Mouse (Mus musculus): Measurements from ENCODE around the gene Gm9844. TPM values are rescaled to one million over a fixed set of nuclear protein-coding genes. Genes with fewer than 3 reads are reported as not detected.

Gene Gm9844
- total and polyA plus RNA-seq, 3 experiments = 1.4 to 25.1 (median 4.7) TPM

GRCm38 (mm10) chr7:24904070-24904483, 42.1 kb downstream of the Gm9844 start (continued):
- TF ChIP-seq ZKSCAN1 (IDR thresholded peaks at IDR 0.05; ENCODE audit: borderline replicate concordance, low read depth, low read length) (no peak), JUN (IDR thresholded peaks at IDR 0.05; ENCODE audit: insufficient read depth, low read depth, low read length) (no peak), NELFE (IDR thresholded peaks at IDR 0.05; ENCODE audit: low read depth, low read length) (peak; percentile 63), MAZ (IDR thresholded peaks at IDR 0.05; ENCODE audit: low read depth, low read length) (peak; percentile 95), UBTF (IDR thresholded peaks at IDR 0.05; ENCODE audit: low read depth, low read length) (peak; percentile 54; the same call in 1 of the 2 replicates), MYC (IDR thresholded peaks at IDR 0.05; ENCODE audit: low read depth, low read length) (peak; percentile 86), KAT2A (IDR thresholded peaks at IDR 0.05; ENCODE audit: insufficient replicate concordance, low read length) (peak; percentile 83; the same call in 1 of the 2 replicates), MEF2A (IDR thresholded peaks at IDR 0.05; ENCODE audit: borderline replicate concordance, low read depth, low read length) (peak; percentile 71; the same call in 1 of the 2 replicates), POLR2A (IDR thresholded peaks at IDR 0.05; ENCODE audit: low read depth, low read length) (peak; percentile 73), ETS1 (conservative IDR thresholded peaks at IDR 0.05; ENCODE audit: low read depth, low read length) (peak; percentile 59), TBP (conservative IDR thresholded peaks at IDR 0.05; ENCODE audit: low read depth, low read length) (peak; percentile 81), ELF1 (IDR thresholded peaks at IDR 0.05; ENCODE audit: low read depth, low read length) (peak; percentile 98), SMC3 (IDR thresholded peaks at IDR 0.05; ENCODE audit: low read depth, low read length) (0 out of 2 replicates have a peak, but pooled peaks have one; percentile 16), GABPA (IDR thresholded peaks at IDR 0.05; ENCODE audit: insufficient replicate concordance, low read depth, low read length) (peak; percentile 95), TCF12 (IDR thresholded peaks at IDR 0.05; ENCODE audit: low read depth, low read length) (peak; percentile 82), ZMIZ1 (IDR thresholded peaks at IDR 0.05; ENCODE audit: low read depth, low read length) (peak; percentile 81), CTCF (conservative IDR thresholded peaks at IDR 0.05 in 1 of 2, IDR thresholded peaks at IDR 0.05 in 1 of 2; ENCODE audit: low read depth in 2 of 2, low read length in 2 of 2) (peak in 1 of 2 experiments; percentile 23; a peak in 1 of 4 replicates), CHD2 (IDR thresholded peaks at IDR 0.05; ENCODE audit: low read length) (0 out of 2 replicates have a peak, but pooled peaks have one; percentile 14)

- Histone ChIP-seq H3K27me3 (replicated peaks) (no peaks in the 10 kb centered on the region), H3K4me1 (ENCODE audit: control insufficient read depth in 1 of 2, insufficient read depth in 2 of 2) (peaks cover 19 to 48% of the 10 kb centered on the region in 2 experiments), H3K9me3 (replicated peaks; ENCODE audit: low read length) (no peaks in the 10 kb centered on the region), H3K4me2 (ENCODE audit: insufficient read depth, low read depth, poor library complexity, severe bottlenecking) (peak overlapping the region; percentile 92), H3K9ac (ENCODE audit: insufficient read depth, low read depth) (peak overlapping the region; percentile 79), H3K27ac (ENCODE audit: insufficient read depth, low read depth) (peak overlapping the region; percentile 15; the same call in 1 of the 2 replicates), H3K4me3 (replicated peaks in 1 of 3; ENCODE audit: low read depth in 2 of 3, low read length in 2 of 3, poor library complexity in 1 of 3) (peak overlapping the region; percentile 69 to 79 (median 77)), H3K79me2 (replicated peaks; ENCODE audit: control insufficient read depth, extremely low read depth, insufficient read depth, poor library complexity, severe bottlenecking) (peaks cover 34% of the 10 kb centered on the region), H3K36me3 (replicated peaks in 1 of 2; ENCODE audit: control insufficient read depth in 1 of 2, insufficient read depth in 1 of 2, low read length in 1 of 2) (peaks cover 41 to 62% of the 10 kb centered on the region in 2 experiments)
- in situ Hi-C loops (cut with MboI; ENCODE audit: low pct_ligation_motif_present, low pct_unique_long_range_greater_than_20kb, low sequenced_read_pairs) = loop anchor here (10.0 kb wide), 1 partner anchor 50 kb away; no protein-coding TSS in a partner anchor
- dilution Hi-C loops (cut with MboI; ENCODE audit: extremely low pct_ligation_motif_present, extremely low pct_unique_long_range_greater_than_20kb, low sequenced_read_pairs) = no loop called here
- peak; percentile 86 for DNase-seq (ENCODE audit: extremely low read depth)
- TF ChIP-seq USF2 (conservative IDR thresholded peaks at IDR 0.05; ENCODE audit: low read depth, low read length) (no peak), CTCF (conservative IDR thresholded peaks at IDR 0.05 in 1 of 2, IDR thresholded peaks at IDR 0.05 in 1 of 2; ENCODE audit: low read depth in 2 of 2, low read length in 2 of 2) (peak; percentile 14 to 83; a peak in 3 of 4 replicates), ZNF384 (IDR thresholded peaks at IDR 0.05; ENCODE audit: low read depth, low read length) (no peak), UBTF (IDR thresholded peaks at IDR 0.05; ENCODE audit: low read depth, low read length) (no peak), BHLHE40 (IDR thresholded peaks at IDR 0.05; ENCODE audit: low read depth, low read length) (no peak; the same call in 1 of the 2 replicates), TCF12 (IDR thresholded peaks at IDR 0.05; ENCODE audit: low read depth, low read length) (0 out of 2 replicates have a peak, but pooled peaks have one; percentile 34), MXI1 (IDR thresholded peaks at IDR 0.05; ENCODE audit: low read depth, low read length) (peak; percentile 58), CHD2 (IDR thresholded peaks at IDR 0.05; ENCODE audit: low read length) (no peak; the same call in 1 of the 2 replicates), JUN (IDR thresholded peaks at IDR 0.05; ENCODE audit: insufficient read depth, low read depth, low read length) (no peak), PAX5 (IDR thresholded peaks at IDR 0.05; ENCODE audit: low read length) (no peak), E2F4 (IDR thresholded peaks at IDR 0.05; ENCODE audit: insufficient replicate concordance, low read depth, low read length) (no peak), MAX (IDR thresholded peaks at IDR 0.05; ENCODE audit: low read length) (peak; percentile 34; the same call in 1 of the 2 replicates), CHD1 (IDR thresholded peaks at IDR 0.05; ENCODE audit: low read depth, low read length) (no peak), TBP (conservative IDR thresholded peaks at IDR 0.05; ENCODE audit: low read depth, low read length) (no peak), KAT2A (IDR thresholded peaks at IDR 0.05; ENCODE audit: insufficient replicate concordance, low read length) (no peak), ZC3H11A (IDR thresholded peaks at IDR 0.05; ENCODE audit: low read depth, low read length) (peak; percentile 23; the same call in 1 of the 2 replicates), USF1 (IDR thresholded peaks at IDR 0.05; ENCODE audit: low read depth, low read length) (no peak), EP300 (IDR thresholded peaks at IDR 0.05; ENCODE audit: low read length) (no peak), SIN3A (IDR thresholded peaks at IDR 0.05; ENCODE audit: low read length) (peak; percentile 92), NRF1 (IDR thresholded peaks at IDR 0.05; ENCODE audit: low read depth, low read length) (no peak), SMC3 (IDR thresholded peaks at IDR 0.05; ENCODE audit: low read depth, low read length) (peak; percentile 91), POLR2AphosphoS2 (IDR thresholded peaks at IDR 0.05; ENCODE audit: low read depth, low read length) (no peak), MEF2A (IDR thresholded peaks at IDR 0.05; ENCODE audit: borderline replicate concordance, low read depth, low read length) (0 out of 2 replicates have a peak, but pooled peaks have one; percentile 33), ZMIZ1 (IDR thresholded peaks at IDR 0.05; ENCODE audit: low read depth, low read length) (no peak), ELF1 (IDR thresholded peaks at IDR 0.05; ENCODE audit: low read depth, low read length) (peak; percentile 60), RCOR1 (conservative IDR thresholded peaks at IDR 0.05; ENCODE audit: low read depth, low read length) (no peak), IRF4 (IDR thresholded peaks at IDR 0.05; ENCODE audit: low read depth, low read length) (no peak; the same call in 1 of the 2 replicates)
Measured at GRCm38 (mm10) chr7:24904936-24905335, 42.9 kb downstream of the Gm9844 start.
